Mouse (Mus musculus): Measurements from ENCODE around the gene Emilin2.

DNA sequence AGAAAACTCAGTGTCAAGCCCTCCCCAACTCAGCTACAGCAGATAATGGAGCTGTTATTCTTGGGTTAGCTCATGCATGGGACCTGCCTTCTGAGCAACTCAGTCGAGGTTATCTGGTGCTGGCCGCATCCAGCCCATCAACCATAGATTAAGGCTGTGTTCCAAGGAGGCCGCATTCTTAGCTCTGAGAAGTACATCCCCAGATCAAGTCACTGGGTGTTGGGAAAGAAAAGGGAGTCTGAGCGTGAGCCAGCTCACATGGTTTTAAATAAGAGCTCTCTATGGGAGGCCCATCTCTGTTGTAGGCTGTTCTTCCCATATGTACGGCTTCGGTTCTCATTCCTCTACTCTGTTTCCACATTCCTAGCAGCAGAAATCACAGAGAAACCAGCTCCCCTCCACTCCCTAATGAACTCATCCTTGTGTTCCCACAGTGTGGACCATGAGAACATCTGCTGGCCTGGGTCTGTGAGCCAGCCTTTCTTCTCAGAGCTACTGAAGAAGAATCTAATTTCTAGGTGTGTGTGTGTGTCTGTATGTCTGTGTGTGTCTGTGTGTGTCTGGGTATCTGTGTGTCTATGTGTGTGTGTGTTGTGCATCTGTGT, 22.1 kb downstream of the Emilin2 start:
- no peak for TF ChIP-seq POLR2A (IDR thresholded peaks at IDR 0.05; ENCODE audit: low read depth, low read length)
- TF ChIP-seq CTCF (conservative IDR thresholded peaks at IDR 0.05; ENCODE audit: insufficient read depth, insufficient read length, low read depth, low read length), result no peak

Data from kidney, adult 2 months (tissue).